Mouse (Mus musculus) CH12.LX (cell line): Measurements from ENCODE around the gene Mpzl1.

Experiments used
- CTCF ChIP-seq, 2 experiments: IDR thresholded peaks in 1 of 2; conservative IDR thresholded peaks in 1 of 2; 2 replicates each; pipeline ENCODE4 v1.5.1; 2011 to 2012; ENCODE audit warnings: low read depth in 2 of 2, low read length in 2 of 2, improper control_type of control experiment in 1 of 2, inconsistent platforms in 1 of 2, mild to moderate bottlenecking in 1 of 2, moderate library complexity in 1 of 2
- HCFC1 ChIP-seq: IDR thresholded peaks from 2 replicates; pipeline ENCODE4 v1.6.1; 2012; ENCODE audit warnings: low read depth, mild to moderate bottlenecking, inconsistent platforms, low read length, improper control_type of control experiment
- MXI1 ChIP-seq: IDR thresholded peaks from 2 replicates; pipeline ENCODE4 v1.6.1; 2011; ENCODE audit warnings: mild to moderate bottlenecking, low read depth, low read length, improper control_type of control experiment
- NELFE ChIP-seq: IDR thresholded peaks from 2 replicates; pipeline ENCODE4 v1.6.1; 2011; ENCODE audit warnings: low read depth, low read length, improper control_type of control experiment
- POLR2A ChIP-seq: IDR thresholded peaks from 2 replicates; pipeline ENCODE4 v1.6.1; 2011; ENCODE audit warnings: low read depth, mild to moderate bottlenecking, improper control_type of control experiment, low read length

DNA sequence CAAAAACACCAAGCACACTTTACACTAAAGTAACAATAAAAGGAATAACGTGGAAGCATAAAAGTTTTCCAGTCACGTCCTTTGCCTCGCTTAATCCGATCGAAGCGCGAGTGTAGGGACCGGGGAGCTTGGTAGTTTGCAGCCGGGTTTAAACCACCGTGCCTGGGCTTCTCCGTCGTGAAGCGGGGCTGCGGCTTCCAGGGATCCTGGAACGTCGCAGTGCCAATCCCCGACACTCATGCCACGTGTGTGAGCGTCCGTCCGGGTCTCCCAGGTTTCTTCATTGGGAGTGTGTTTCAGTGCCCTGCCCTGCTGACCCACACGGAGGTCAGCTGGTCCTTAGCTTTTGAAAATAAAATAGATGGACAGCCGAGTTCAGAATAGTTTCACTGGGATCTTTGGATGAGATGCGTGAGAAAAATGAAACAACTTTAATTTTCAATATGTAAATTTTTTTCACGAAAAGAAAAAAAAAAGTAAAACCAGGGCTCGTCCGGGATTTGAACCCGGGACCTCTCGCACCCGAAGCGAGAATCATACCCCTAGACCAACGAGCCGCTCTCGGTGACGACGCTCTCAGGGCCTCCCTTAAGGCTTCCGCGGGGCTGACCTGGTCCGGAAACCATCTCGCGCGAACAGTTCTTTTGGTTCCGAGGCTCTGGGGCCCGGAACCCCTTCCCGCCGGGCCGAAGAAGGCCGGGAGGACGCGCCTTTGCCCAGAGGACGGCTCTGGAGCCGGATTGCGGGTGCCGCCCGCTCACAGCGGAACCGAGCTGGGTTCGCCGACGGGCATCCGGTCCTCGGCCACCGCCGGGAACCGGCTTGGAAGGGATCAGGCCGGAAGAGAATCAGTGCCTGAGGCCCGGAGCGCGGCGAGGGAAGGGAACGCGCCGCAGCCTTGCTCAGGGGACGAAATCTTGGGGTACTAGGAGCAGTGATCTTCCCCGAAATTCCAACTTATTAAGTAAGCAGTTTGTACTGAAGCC, 7.7 kb upstream of the Mpzl1 start:
- TF ChIP-seq POLR2A (peak; percentile 77), CTCF (conservative IDR thresholded peaks at IDR 0.05 in 1 of 2, IDR thresholded peaks at IDR 0.05 in 1 of 2; ENCODE audit: low read depth in 2 of 2, low read length in 2 of 2) (no peak), HCFC1 (peak; percentile 64), NELFE (peak; percentile 72; the same call in 1 of the 2 replicates), MXI1 (peak; percentile 71)
